Mouse (Mus musculus): ENCODE measurements around the gene Slc9a2. TPM values are rescaled to one million over a fixed set of nuclear protein-coding genes. Genes with fewer than 3 reads are reported as not detected.

Slc9a2 gene
- total RNA-seq, 2 experiments from 2014 or later = not detected

DNA sequence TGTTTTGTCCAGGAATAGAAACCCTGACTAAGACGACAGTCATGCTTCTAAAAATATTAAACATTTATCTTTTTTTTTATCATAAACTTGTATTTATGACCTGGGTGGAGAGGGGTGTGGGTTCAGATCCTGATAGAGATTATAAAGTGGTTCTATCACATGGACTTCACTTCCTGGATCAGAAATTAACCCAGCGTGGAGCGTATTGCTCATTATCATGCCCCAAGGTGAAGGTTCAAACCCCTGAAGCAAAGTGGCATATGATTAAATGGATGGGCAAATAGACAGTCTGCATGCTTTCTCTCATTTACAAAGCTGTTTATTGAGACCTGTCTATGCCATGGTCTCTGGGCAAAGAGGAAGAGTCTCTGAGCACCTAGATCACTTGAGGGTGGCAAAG lies 96.4 kb downstream of the Slc9a2 start:
- no peak for ATAC-seq (replicated peaks; ENCODE audit: poor library complexity, severe bottlenecking)

DNA sequence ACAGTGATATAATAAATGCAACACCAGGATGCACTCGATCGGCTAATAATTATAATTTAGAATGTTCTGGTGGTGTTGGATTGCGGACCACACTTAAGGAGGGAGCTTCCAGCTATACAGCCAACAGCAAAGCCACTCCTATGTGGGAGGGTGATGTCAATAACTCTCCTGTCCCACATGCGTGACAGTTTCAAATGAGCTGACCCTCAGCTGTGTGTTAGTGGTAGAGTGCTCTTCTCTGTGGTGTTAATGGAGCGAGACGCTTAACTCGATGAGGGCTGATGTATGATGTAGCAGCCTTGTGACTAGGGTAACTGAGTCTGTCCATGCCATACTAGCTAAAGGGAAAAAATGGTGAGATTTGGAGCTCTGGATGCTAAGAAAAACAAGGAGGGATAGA lies 103.1 kb downstream of the Slc9a2 start:
- ATAC-seq (replicated peaks; ENCODE audit: poor library complexity, severe bottlenecking) = no peak

DNA sequence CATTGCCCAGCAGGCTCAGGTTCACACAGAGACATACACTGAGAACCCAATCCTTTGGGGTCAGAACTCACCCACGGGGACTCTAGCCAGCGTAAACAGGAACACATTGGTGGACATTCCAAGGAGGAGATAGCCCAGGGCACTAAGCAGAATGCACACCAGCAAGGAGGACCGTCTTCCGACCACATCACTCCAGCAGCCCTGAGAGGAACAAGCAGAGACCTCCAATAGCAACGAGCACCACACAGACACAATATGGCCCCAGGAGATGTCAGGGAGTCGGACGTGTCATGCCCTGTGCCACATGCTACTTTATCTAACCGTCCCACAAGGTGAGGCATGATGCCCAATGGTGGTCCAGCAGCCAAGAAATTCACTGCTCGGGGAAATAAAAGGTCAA lies 103.9 kb downstream of the Slc9a2 start:
- ATAC-seq (replicated peaks; ENCODE audit: poor library complexity, severe bottlenecking) = no peak

DNA sequence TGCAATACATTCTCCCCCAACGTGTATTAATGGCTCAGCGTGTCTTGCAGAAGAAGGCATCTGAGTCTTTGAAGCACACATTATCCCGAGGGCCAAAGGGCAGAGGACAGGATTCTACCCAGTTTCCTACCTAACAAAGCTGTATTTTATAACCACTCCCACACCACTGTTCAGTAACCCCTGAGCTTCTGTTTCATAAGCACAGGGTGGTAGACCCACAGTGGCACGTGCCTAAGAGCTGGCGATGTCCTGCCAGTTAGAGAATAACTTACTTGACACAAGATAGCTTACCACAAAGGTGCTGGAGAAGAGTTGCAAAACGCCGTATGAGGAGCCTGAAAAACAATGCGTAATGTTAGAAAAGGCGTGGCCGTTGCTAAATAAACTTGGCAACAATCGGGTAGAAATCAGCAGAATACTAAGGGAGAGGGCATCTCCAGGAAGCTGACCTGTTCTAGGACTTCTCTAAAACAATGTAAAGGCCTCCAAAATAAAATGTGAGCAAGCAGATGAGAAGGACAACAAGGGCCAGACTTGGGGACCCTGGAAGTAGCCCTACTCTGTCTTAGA lies 105.6 kb downstream of the Slc9a2 start:
- peak; percentile 26 for ATAC-seq (replicated peaks; ENCODE audit: poor library complexity, severe bottlenecking)

DNA sequence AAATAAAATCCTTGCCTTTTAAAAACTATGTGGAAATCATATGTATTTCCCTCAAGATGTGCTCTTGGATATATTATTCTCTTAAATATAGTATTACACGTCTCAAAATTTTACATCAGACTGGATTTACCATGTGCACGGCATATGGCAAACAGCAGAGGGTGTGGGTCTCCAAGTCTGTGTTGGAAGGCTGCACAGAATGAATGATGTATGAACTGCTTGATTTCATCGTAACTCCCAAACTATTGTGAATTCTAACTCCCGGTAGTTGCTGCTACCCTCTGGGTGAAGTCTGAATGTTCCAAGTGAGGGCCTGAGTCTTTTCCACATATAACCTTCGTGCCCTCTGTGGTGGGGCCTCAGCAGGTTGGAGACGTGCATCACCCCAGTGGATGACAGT lies 108.6 kb downstream of the Slc9a2 start:
- no peak for ATAC-seq (replicated peaks; ENCODE audit: poor library complexity, severe bottlenecking)

DNA sequence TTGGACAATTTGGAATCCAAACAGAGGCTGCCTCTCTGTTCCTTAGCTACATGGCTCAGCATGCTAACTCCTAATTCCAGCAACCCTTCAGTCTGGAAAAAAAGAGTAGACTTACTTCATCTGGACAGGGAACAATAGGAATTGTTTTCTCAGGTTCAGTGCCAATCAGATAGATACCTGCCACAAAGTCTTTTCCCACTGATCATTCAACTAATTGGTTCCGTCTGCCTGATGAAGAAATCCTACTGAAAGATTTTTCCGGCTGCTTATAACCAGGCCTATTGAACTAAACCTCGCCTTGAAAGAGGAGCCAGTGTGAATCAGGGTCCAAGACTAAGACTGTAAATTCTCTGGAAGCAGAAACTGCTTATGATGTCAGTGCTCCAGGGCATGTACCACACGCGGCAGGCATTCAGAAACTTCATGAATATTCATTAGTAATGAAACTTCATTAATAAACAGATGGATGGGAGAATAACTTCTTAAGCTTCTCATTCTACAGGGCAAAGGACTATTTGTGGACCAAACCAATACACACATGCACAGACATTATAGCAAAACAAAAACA lies 109.4 kb downstream of the Slc9a2 start:
- ATAC-seq (replicated peaks; ENCODE audit: poor library complexity, severe bottlenecking) = no peak

DNA sequence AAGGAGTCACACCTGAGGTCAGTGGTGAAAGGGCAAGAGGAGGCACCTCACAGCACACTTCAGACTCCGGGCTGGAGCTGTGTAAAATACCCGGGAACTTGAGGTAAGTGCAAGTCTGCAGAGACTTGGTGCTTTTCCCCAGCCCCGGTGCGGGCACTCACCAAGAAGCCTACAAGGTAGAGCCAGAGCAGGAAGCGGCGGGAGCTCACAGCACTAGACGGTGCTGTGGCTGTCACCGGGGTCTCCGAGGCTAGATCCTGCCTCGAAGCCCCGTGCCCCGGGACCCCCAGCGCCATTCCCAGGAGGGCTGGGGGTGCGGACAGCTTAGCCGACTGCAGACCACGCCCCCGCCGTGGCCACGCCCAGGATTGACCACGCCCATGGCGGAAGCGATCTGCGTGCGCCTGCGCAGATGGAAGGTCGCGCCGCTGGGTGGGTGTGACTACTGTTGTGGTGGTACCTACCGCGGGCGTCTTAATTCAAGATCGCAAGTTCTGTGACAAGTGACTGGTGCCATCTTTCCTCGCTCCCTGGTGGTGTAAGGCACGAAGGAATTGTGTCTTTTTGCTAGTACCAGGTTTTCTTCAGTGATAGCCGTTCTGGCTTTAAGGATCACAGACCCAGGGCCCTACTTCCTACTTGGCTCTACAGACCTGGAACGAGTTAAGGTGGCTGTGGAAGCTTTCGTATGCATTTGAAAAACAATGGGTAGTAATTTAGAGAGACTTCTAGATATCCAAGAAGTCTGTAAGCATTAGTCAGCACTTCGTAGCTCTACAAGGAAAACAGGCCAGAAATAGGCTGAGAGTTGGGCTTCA lies 110.2 kb downstream of the Slc9a2 start, which contains the start of gene Mfsd9:
Gene Mfsd9, minus strand, starts transcription at position 364 of the 818 bp plus-strand sequence.
- ATAC-seq (replicated peaks; ENCODE audit: poor library complexity, severe bottlenecking) = peak; percentile 94

DNA sequence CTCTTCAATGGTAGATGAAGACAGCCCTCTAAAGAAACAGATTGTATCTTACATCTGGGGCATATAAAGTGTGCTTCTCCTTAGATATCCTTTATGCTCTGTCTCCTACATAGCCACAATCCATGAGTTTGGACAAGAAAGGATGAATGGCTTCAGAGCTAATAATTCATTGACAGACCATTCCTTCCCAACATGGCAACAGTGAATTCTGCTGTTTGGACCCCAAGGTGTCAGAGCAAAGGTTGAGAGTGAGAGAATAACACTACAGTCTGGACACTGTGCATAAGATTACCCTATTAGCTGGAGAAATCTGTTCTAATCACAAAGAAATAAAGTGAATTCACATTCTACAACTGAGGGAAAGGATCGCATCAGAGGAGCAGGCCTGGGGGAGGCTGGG lies 115.1 kb downstream of the Slc9a2 start:
- ATAC-seq (replicated peaks; ENCODE audit: poor library complexity, severe bottlenecking) = no peak

DNA sequence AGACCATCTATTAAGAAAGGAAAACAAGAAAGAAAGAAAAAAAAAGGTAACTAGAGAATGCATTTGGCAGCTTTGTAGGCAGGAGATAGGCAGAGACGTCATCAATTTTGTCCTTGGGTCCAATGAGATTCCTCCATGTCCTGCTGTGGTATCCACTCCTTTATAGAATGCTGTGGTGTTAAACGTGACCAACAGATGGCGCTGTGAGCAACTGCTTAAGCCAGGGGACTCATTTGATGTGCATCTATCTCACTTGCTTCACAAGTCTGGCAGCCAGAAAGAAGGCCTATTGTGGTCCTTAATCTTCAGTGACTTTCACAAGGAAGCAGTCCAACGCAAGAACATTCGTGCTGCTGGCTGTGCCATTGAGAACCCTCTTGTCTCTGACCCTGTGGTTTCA lies 117.0 kb downstream of the Slc9a2 start:
- ATAC-seq (replicated peaks; ENCODE audit: poor library complexity, severe bottlenecking) = peak; percentile 93

DNA sequence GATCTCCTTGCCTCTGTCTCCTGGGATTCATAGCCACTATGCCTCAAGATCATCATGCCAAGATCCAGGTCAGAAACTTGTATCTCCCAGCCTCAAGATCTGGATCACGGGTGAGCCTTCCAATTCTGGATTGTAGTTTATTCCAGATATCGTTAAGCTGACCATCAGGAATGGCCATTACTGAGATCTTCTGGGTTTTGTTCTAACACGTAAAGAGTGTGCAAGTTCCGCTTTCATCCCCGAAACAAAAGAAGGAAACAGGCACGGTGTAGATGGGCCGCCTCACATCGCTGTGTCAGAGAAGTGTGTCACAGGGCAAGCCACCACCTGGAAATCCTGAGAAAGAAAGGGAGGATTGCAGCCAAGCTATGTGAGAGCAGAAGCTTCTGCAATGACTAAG lies 118.7 kb downstream of the Slc9a2 start:
- no peak for ATAC-seq (replicated peaks; ENCODE audit: poor library complexity, severe bottlenecking)

DNA sequence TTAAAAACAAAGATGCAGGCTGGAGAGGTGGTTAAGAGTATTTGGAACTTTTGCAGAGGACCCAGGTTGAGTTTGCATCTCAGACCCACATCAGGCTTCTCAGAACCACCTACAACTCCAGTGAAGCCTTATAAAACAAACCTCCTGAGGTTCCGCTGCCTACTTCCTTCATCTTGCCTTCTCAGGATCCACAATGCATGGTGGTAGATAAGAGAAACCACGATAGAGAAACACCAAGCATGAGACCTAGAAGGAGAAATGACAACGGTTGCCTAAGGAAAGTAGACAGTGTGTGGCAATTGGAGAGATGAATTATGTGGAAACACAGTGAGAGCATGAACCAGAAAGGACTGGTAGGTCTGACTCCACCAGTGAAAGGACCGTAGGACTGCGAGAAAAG lies 120.5 kb downstream of the Slc9a2 start:
- peak; percentile 49 for ATAC-seq (replicated peaks; ENCODE audit: poor library complexity, severe bottlenecking)

DNA sequence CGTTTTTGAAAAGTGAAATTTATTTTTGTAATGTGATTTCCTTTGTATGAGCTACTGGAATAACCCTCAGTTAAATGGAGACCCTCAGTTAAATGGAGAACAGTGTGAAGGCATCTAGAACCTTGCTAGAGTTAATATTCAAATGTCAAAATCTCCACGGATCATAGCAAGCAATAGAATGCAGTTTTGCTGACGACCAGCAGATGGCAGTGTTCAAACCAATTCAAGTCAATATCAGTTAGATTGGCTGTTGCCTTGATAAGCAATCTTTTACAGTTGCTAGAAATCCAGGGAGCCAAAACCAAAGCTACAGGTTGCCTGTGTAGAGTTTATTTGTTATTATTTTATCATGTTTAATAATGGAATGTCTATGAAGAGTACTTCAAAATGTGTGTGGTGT lies 122.4 kb downstream of the Slc9a2 start:
- peak; percentile 70 for ATAC-seq (replicated peaks; ENCODE audit: poor library complexity, severe bottlenecking)

DNA sequence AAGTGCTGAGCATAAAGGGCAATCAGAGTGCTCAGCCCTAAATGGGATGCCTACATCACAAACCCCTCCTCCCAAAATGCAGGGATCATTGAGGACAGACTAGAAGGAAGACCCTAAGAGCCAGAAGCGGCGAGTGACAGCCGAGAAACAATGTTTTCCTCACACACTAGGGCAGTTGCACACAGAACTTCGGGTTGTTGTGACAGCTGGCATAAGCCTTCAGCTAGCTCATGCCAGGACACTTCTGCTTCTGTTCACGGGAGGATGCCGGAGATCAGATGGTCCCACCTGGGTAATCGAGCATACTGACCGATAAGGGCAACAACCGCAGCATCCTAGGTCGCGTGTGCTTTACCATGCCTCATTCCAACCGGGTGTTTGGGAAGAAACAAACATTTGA lies 123.7 kb downstream of the Slc9a2 start:
- no peak for ATAC-seq (replicated peaks; ENCODE audit: poor library complexity, severe bottlenecking)

DNA sequence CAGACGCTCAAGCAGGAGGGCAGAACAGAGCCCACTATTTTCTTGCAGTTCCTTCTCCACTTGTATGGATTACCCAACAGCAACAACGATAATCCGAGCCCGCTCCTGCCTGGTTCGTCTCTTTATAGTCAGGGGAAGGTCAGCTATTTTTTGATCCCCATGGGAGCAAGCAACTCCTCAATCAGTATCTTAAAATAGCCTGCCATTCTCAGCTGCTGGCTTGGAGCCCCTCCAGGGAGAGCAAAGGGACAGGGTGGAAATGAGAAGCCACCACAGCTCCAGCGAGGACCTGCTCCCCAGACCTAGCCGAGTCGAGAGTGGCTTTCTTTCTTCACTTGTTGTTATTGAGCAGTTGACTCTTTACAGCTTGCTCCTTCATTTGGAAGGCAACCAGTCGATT lies 125.0 kb downstream of the Slc9a2 start, which contains the start of gene Tmem182:
Gene Tmem182, plus strand, starts transcription at position 251 of the 400 bp plus-strand sequence.
- ATAC-seq (replicated peaks; ENCODE audit: poor library complexity, severe bottlenecking) = no peak

DNA sequence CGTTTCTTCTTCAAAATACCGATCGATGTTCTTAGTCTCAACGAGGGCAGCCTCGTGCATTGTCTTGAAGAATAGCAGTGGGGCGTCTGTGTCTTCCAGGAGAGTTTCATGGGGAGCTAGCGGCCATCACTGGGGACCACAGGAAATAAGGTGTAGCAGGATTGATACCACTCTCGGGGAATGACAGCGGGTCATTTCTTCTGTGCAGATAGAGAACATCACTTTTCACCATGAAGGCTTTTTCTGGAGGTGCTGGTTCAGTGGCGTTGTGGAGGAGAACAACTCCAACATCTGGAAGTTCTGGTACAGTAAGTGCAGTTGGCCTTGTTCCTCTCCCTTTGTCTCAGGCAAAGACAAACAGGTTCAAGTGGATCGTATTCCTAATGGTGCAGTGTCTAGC lies 125.5 kb downstream of the Slc9a2 start:
- ATAC-seq (replicated peaks; ENCODE audit: poor library complexity, severe bottlenecking) = no peak

DNA sequence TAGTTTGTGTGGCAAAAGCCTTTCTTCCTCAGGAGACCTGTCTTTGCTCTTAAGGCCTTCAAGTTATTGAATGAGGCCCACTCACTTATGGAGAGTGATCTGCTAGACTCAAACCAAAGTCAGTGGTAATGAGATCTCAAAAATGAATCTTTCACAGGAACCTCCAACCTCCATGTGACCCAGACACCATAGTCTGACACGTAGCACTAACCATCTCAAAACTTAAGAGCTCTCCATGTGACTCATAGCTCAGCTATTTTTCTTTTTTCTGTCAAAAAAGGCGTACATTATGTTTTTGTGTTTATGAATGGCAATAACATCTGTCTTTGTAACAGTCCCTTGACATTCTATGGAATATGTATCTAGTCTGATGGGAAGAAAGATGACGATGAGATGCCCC lies 128.3 kb downstream of the Slc9a2 start:
- ATAC-seq (replicated peaks; ENCODE audit: poor library complexity, severe bottlenecking) = no peak

DNA sequence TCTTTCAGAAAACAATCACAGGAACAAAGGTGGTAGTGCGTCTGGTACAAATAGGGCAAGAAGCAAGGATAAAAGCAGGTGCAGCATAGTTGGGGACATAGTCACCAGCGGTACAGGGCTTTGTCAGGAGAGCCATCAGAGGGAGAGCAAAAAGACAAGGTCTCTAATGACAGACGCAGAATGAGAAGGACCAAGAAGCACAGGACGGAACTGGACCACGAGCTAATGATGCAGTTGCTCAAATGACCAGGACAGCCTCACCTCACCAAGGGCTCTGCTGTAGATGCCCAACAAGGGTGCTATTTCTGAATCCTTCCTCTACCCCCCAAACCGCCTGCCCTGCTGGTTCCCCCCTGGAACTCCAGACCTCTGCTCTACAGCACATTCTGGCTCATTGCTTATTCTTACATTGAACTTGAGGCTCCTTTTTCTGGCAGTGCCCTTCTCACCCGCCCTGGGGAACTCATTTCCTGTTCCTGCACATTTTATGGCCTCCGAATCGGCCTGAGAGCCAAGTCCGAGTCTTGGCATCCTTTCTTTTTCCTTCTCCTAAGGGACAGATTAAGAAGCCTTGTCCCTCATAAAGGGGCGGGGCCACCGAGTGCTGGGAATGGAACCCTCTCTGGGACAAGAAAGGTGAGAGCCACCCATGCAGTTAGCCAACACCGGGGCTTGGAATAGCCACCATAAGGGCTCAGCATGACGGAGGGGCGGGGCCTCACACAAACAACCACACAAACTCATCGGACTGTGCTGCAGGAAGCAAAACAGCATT lies 134.9 kb downstream of the Slc9a2 start:
- ATAC-seq (replicated peaks; ENCODE audit: poor library complexity, severe bottlenecking) = no peak
